Mouse (Mus musculus) embryonic facial prominence, embryonic 15.5 days (tissue): ENCODE results near the gene Ugt1a5. TPM values are rescaled to one million over a fixed set of nuclear protein-coding genes. Genes with fewer than 3 reads are reported as not detected.

Source experiments
- ATAC-seq: fragments of 200-750 bp; cut with Nextera tagmentation; 2 replicates; pipeline ENCODE4 v1.8.0; 2017; ENCODE audit warnings: low read depth, moderate TSS enrichment; ENCODE audit not compliant: insufficient number of reproducible peaks, low FRiP score, low TSS enrichment
- H3K27ac ChIP-seq: fragments of 300-500 bp; sonication (generic); replicated peaks from 2 replicates; pipeline ENCODE4 v1.5.1; 2015; ENCODE audit warnings: mild to moderate bottlenecking, inconsistent platforms
- H3K27me3 ChIP-seq: fragments of 300-500 bp; sonication (generic); 2 replicates; pipeline ENCODE4 v1.6.1; 2015; ENCODE audit warnings: inconsistent platforms
- H3K36me3 ChIP-seq: fragments of 300-500 bp; sonication (generic); 2 replicates; pipeline ENCODE4 v1.6.1; 2015; ENCODE audit warnings: mild to moderate bottlenecking, inconsistent platforms
- H3K4me1 ChIP-seq: fragments of 300-500 bp; sonication (generic); 2 replicates; pipeline ENCODE4 v1.6.1; 2015; ENCODE audit warnings: inconsistent platforms
- H3K4me2 ChIP-seq: fragments of 300-500 bp; sonication (generic); replicated peaks from 2 replicates; pipeline ENCODE4 v1.6.1; 2015; ENCODE audit warnings: mild to moderate bottlenecking, inconsistent platforms
- H3K4me3 ChIP-seq: fragments of 300-500 bp; sonication (generic); replicated peaks from 2 replicates; pipeline ENCODE4 v1.5.1; 2015; ENCODE audit warnings: mild to moderate bottlenecking, inconsistent platforms
- H3K9ac ChIP-seq: fragments of 300-500 bp; sonication (generic); 2 replicates; pipeline ENCODE4 v1.6.1; 2015; ENCODE audit warnings: inconsistent platforms
- H3K9me3 ChIP-seq: fragments of 300-500 bp; sonication (generic); replicated peaks from 2 replicates; pipeline ENCODE4 v1.6.1; 2016; ENCODE audit warnings: inconsistent platforms
- WGBS: fragments of 180-500 bp; shearing (Covaris S2); methylation state at CpG from one replicate; pipeline ENCODE4 v1.1.7; 2015; 5-methylcytosine and 5-hydroxymethylcytosine counted together
- polyA plus RNA-seq: library from polyadenylated mRNA; unstranded; fragments of >200 nt; fragmentation: Nextera tagmentation; extraction: Ambion mirVana; gene quantifications from 2 replicates; pipeline ENCODE4 v1.2.1, GENCODE M21; 2015

Gene Ugt1a5
- polyA plus RNA-seq, 1 experiment from 2014 or later: not detected

GRCm38 (mm10) chr1:88233421-88234247 lies 67.8 kb downstream of the Ugt1a5 start:
- Histone ChIP-seq H3K4me2 (no peak overlapping the region), H3K4me3 (no peak overlapping the region), H3K9ac (no peak overlapping the region), H3K27me3 (no peaks in the 10 kb centered on the region), H3K9me3 (peaks cover 77% of the 10 kb centered on the region), H3K4me1 (no peaks in the 10 kb centered on the region), H3K27ac (no peak overlapping the region), H3K36me3 (no peaks in the 10 kb centered on the region)
- 67% methylated on average over 14 of the region's 14 CpGs for WGBS
- no peak for ATAC-seq

GRCm38 (mm10) chr1:88234248-88234610 lies 68.4 kb downstream of the Ugt1a5 start:
- no peak overlapping the region for H3K9ac ChIP-seq
- H3K4me3 ChIP-seq: no peak overlapping the region
- no peak overlapping the region for H3K27ac ChIP-seq
- peaks cover 80% of the 10 kb centered on the region for H3K9me3 ChIP-seq
- no peaks in the 10 kb centered on the region for H3K36me3 ChIP-seq
- H3K4me2 ChIP-seq: no peak overlapping the region
- 62% methylated on average over 4 of the region's 4 CpGs for WGBS
- H3K27me3 ChIP-seq: no peaks in the 10 kb centered on the region
- H3K4me1 ChIP-seq: no peaks in the 10 kb centered on the region
- no peak for ATAC-seq

- Histone ChIP-seq H3K4me2 (no peak overlapping the region), H3K9ac (no peak overlapping the region), H3K4me3 (no peak overlapping the region), H3K36me3 (no peaks in the 10 kb centered on the region), H3K4me1 (no peaks in the 10 kb centered on the region), H3K27me3 (no peaks in the 10 kb centered on the region), H3K27ac (no peak overlapping the region), H3K9me3 (peaks cover 80% of the 10 kb centered on the region)
- 44% methylated on average over 5 of the region's 5 CpGs for WGBS
- ATAC-seq: no peak
Measured at GRCm38 (mm10) chr1:88234646-88235045, 68.8 kb downstream of the Ugt1a5 start.

- Histone ChIP-seq H3K4me1 (no peaks in the 10 kb centered on the region), H3K9ac (no peak overlapping the region), H3K27me3 (no peaks in the 10 kb centered on the region), H3K27ac (no peak overlapping the region), H3K4me2 (no peak overlapping the region), H3K4me3 (no peak overlapping the region), H3K36me3 (no peaks in the 10 kb centered on the region), H3K9me3 (peaks cover 80% of the 10 kb centered on the region)
- 59% methylated on average over 11 of the region's 11 CpGs for WGBS
- peak; percentile 1; the same call in 1 of the 2 replicates for ATAC-seq
Measured at GRCm38 (mm10) chr1:88235046-88235893, 69.5 kb downstream of the Ugt1a5 start.

- no peaks in the 10 kb centered on the region for H3K27me3 ChIP-seq
- ATAC-seq: no peak
- 57% methylated on average over 4 of the region's 4 CpGs for WGBS
Measured at GRCm38 (mm10) chr1:88235894-88236415, 70.1 kb downstream of the Ugt1a5 start.

GRCm38 (mm10) chr1:88237311-88237710 lies 71.5 kb downstream of the Ugt1a5 start:
- Histone ChIP-seq H3K36me3 (no peaks in the 10 kb centered on the region), H3K4me3 (no peak overlapping the region), H3K9ac (no peak overlapping the region), H3K27ac (no peak overlapping the region), H3K4me1 (no peaks in the 10 kb centered on the region), H3K9me3 (peaks cover 74% of the 10 kb centered on the region), H3K4me2 (no peak overlapping the region), H3K27me3 (no peaks in the 10 kb centered on the region)
- 72% methylated on average over 5 of the region's 5 CpGs for WGBS
- ATAC-seq: no peak

More at GRCm38 (mm10) chr1:88235894-88236415, 70.1 kb downstream of the Ugt1a5 start:
- Histone ChIP-seq H3K4me2 (no peak overlapping the region), H3K4me3 (no peak overlapping the region), H3K9ac (no peak overlapping the region), H3K9me3 (peaks cover 81% of the 10 kb centered on the region), H3K4me1 (no peaks in the 10 kb centered on the region), H3K36me3 (no peaks in the 10 kb centered on the region), H3K27ac (no peak overlapping the region)

- no peaks in the 10 kb centered on the region for H3K27me3 ChIP-seq
- no peak overlapping the region for H3K27ac ChIP-seq
- no peak overlapping the region for H3K4me3 ChIP-seq
- H3K4me1 ChIP-seq: no peaks in the 10 kb centered on the region
- H3K4me2 ChIP-seq: no peak overlapping the region
- no peaks in the 10 kb centered on the region for H3K36me3 ChIP-seq
- 78% methylated on average over 6 of the region's 6 CpGs for WGBS
- H3K9ac ChIP-seq: no peak overlapping the region
- no peak for ATAC-seq
- H3K9me3 ChIP-seq: peaks cover 69% of the 10 kb centered on the region
Measured at GRCm38 (mm10) chr1:88238771-88239170, 73.0 kb downstream of the Ugt1a5 start.

DNA sequence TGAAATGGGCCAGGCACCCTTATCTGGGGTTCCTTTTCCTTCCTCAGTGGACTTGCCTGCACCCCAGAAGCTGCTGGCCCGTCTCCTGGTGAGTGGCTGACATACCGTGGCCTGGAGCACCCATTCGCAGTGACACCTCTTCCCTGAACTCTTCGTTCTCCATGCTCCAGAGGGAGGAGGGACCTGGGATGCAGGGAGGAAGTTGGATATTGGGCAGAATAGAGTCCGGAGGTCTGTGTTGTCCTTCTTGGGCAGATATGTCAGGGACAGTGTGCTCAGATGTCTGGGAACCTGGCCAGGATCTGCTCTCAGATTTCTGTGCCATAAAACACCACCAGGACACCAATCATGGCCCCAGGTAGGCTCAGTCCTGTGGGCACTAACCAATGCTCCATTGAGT lies 74.3 kb downstream of the Ugt1a5 start:
- H3K36me3 ChIP-seq: no peaks in the 10 kb centered on the region
- no peak overlapping the region for H3K9ac ChIP-seq
- H3K27ac ChIP-seq: no peak overlapping the region
- no peak overlapping the region for H3K4me2 ChIP-seq
- no peaks in the 10 kb centered on the region for H3K4me1 ChIP-seq
- ATAC-seq: no peak
- H3K9me3 ChIP-seq: peaks cover 76% of the 10 kb centered on the region
- H3K4me3 ChIP-seq: no peak overlapping the region
- no peaks in the 10 kb centered on the region for H3K27me3 ChIP-seq
- 72% methylated on average over 5 of the region's 5 CpGs for WGBS

DNA sequence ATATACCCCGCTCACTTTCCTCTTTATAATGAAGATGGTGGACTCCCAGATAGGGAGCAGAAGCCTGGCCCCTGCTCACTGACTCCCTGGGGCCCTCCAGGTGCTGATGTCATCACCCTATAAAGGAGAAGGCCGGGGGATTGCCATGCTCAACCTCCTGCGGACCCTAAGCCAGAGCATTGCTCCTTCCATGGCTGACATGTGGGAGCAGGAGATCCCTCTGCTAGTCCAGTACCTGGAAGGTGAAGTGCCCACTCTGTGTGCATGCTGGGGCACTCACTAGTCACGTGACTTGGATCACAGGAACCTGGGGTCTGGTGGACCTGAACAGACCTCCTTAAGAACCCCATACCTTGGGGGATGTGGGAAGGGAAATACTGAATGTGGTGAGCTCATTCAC lies 74.8 kb downstream of the Ugt1a5 start:
- Histone ChIP-seq H3K27ac (no peak overlapping the region), H3K27me3 (no peaks in the 10 kb centered on the region), H3K4me2 (no peak overlapping the region), H3K4me3 (no peak overlapping the region), H3K4me1 (no peaks in the 10 kb centered on the region), H3K9me3 (peaks cover 75% of the 10 kb centered on the region), H3K9ac (no peak overlapping the region), H3K36me3 (no peaks in the 10 kb centered on the region)
- WGBS: 64% methylated on average over 4 of the region's 4 CpGs
- ATAC-seq: no peak

DNA sequence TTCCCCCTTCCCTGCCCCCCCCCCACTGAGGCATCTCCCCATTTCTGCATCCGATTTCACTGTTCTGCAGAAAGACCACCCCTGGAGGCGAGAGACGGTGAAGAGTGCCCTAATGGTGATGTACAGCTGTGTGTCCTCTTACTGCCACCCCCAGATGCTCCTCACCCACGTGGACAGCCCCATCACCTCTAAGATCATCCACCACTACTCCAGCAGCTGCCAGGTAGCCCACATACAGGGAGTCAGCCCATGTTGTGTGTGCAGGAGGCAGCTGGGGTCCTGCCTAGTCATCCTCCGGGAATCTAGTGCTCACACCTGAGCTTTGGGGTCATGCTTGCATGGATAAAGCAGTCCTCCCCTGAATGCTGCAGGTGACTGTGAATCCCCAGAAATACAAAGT lies 78.0 kb downstream of the Ugt1a5 start:
- no peak for ATAC-seq
- Histone ChIP-seq H3K4me3 (no peak overlapping the region), H3K9me3 (peaks cover 77% of the 10 kb centered on the region), H3K27me3 (no peaks in the 10 kb centered on the region), H3K27ac (no peak overlapping the region), H3K4me1 (no peaks in the 10 kb centered on the region), H3K36me3 (no peaks in the 10 kb centered on the region), H3K4me2 (no peak overlapping the region), H3K9ac (no peak overlapping the region)
- 64% methylated on average over 5 of the region's 5 CpGs for WGBS

- no peaks in the 10 kb centered on the region for H3K36me3 ChIP-seq
- WGBS: 79% methylated on average over 6 of the region's 6 CpGs
- H3K27ac ChIP-seq: no peak overlapping the region
- ATAC-seq: no peak
- peaks cover 77% of the 10 kb centered on the region for H3K9me3 ChIP-seq
- H3K9ac ChIP-seq: no peak overlapping the region
- no peak overlapping the region for H3K4me2 ChIP-seq
- H3K4me3 ChIP-seq: no peak overlapping the region
- no peaks in the 10 kb centered on the region for H3K4me1 ChIP-seq
- no peaks in the 10 kb centered on the region for H3K27me3 ChIP-seq
Measured at GRCm38 (mm10) chr1:88245881-88246280, 80.1 kb downstream of the Ugt1a5 start.
